Mouse (Mus musculus) stomach, embryonic 15.5 days (tissue): ENCODE data around the gene Tef. TPM values are rescaled to one million over a fixed set of nuclear protein-coding genes. Genes with fewer than 3 reads are reported as not detected.
A peak's percentile ranks its signal among the peaks of the same experiment; 100 is the strongest.

Experiments
- ATAC-seq: fragments of 200-750 bp; cut with Nextera tagmentation; 2 replicates; pipeline ENCODE4 v1.8.0; 2017; ENCODE audit warnings: low read depth, moderate number of reproducible peaks, moderate TSS enrichment; ENCODE audit not compliant: insufficient read depth, low FRiP score
- H3K27ac ChIP-seq: fragments of 300-500 bp; sonication (generic); 2 replicates; pipeline ENCODE4 v1.5.1; 2015; ENCODE audit warnings: mild to moderate bottlenecking, inconsistent platforms
- H3K27me3 ChIP-seq: fragments of 300-500 bp; sonication (generic); replicated peaks from 2 replicates; pipeline ENCODE4 v1.6.1; 2015; ENCODE audit warnings: inconsistent platforms
- H3K36me3 ChIP-seq: fragments of 300-500 bp; sonication (generic); 2 replicates; pipeline ENCODE4 v1.6.1; 2015; ENCODE audit warnings: inconsistent platforms
- H3K4me1 ChIP-seq: fragments of 300-500 bp; sonication (generic); 2 replicates; pipeline ENCODE4 v1.6.1; 2015; ENCODE audit warnings: inconsistent platforms
- H3K4me2 ChIP-seq: fragments of 300-500 bp; sonication (generic); 2 replicates; pipeline ENCODE4 v1.6.1; 2015; ENCODE audit warnings: mild to moderate bottlenecking, inconsistent platforms
- H3K4me3 ChIP-seq: fragments of 300-500 bp; sonication (generic); replicated peaks from 2 replicates; pipeline ENCODE4 v1.5.1; 2015; ENCODE audit warnings: inconsistent platforms
- H3K9ac ChIP-seq: fragments of 300-500 bp; sonication (generic); 2 replicates; pipeline ENCODE4 v1.6.1; 2015; ENCODE audit warnings: inconsistent platforms
- H3K9me3 ChIP-seq: fragments of 300-500 bp; sonication (generic); 2 replicates; pipeline ENCODE4 v1.6.1; 2016; ENCODE audit warnings: inconsistent platforms
- WGBS: fragments of 180-500 bp; shearing (Covaris S2); methylation state at CpG from one replicate; pipeline ENCODE4 v1.1.7; 2015; 5-methylcytosine and 5-hydroxymethylcytosine counted together
- polyA plus RNA-seq: library from polyadenylated mRNA; unstranded; fragments of >200 nt; fragmentation: Nextera tagmentation; extraction: Ambion mirVana; gene quantifications from 2 replicates; pipeline ENCODE4 v1.2.1, GENCODE M21; 2015

Gene Tef
- polyA plus RNA-seq, 1 experiment from 2014 or later = 24.1 TPM

- Histone ChIP-seq H3K36me3 (no peaks in the 10 kb centered on the region), H3K27me3 (no peaks in the 10 kb centered on the region), H3K4me2 (peak overlapping the region; percentile 83), H3K4me3 (peak overlapping the region; percentile 46), H3K9ac (peak overlapping the region; percentile 20; the same call in 1 of the 2 replicates), H3K9me3 (no peaks in the 10 kb centered on the region), H3K4me1 (peaks cover 35% of the 10 kb centered on the region), H3K27ac (peak overlapping the region; percentile 89)
- 9% methylated on average over 8 of the region's 8 CpGs for WGBS
- peak; percentile 7; the same call in 1 of the 2 replicates for ATAC-seq
These were observed 725 bp downstream of the Tef start for GRCm38 (mm10) chr15:81802941-81803351.

GRCm38 (mm10) chr15:81803425-81803951, 1.3 kb downstream of the Tef start:
- Histone ChIP-seq H3K9ac (no peak overlapping the region), H3K4me3 (peak overlapping the region; percentile 46), H3K27me3 (no peaks in the 10 kb centered on the region), H3K4me2 (peak overlapping the region; percentile 83), H3K36me3 (no peaks in the 10 kb centered on the region), H3K27ac (peak overlapping the region; percentile 89), H3K4me1 (peaks cover 35% of the 10 kb centered on the region), H3K9me3 (no peaks in the 10 kb centered on the region)
- WGBS = 54% methylated on average over 4 of the region's 4 CpGs
- no peak for ATAC-seq

- Histone ChIP-seq H3K27ac (no peak overlapping the region), H3K36me3 (no peaks in the 10 kb centered on the region), H3K27me3 (no peaks in the 10 kb centered on the region), H3K9ac (no peak overlapping the region), H3K4me3 (no peak overlapping the region), H3K9me3 (no peaks in the 10 kb centered on the region), H3K4me1 (peaks cover 36% of the 10 kb centered on the region), H3K4me2 (peak overlapping the region; percentile 83)
- WGBS = 41% methylated on average over 1 of the region's 1 CpGs
- ATAC-seq = no peak
These were observed 2.0 kb downstream of the Tef start for GRCm38 (mm10) chr15:81804172-81804571.

DNA sequence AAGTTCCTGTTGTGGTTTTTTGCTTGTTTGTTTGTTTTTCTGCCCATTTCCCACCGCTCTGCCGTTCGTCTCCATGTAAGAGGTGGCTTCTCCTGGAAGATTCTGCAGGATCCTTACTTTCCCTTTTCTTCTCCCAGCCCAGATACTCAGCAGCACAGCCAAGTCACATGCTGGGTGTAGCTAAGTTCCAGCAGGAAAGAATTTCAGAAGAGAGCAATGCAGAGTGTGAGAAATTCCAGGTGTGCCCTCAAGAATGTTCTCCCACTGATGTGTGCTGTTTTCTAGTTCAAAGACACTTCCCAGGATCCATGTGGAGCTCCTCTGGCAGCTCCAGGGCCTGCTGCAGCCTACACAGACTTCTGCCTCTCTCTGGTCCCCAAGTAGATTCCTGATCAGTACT, 2.7 kb downstream of the Tef start:
- Histone ChIP-seq H3K36me3 (no peaks in the 10 kb centered on the region), H3K9me3 (no peaks in the 10 kb centered on the region), H3K27ac (peak overlapping the region; percentile 2; the same call in 1 of the 2 replicates), H3K27me3 (no peaks in the 10 kb centered on the region), H3K4me3 (no peak overlapping the region), H3K9ac (no peak overlapping the region), H3K4me1 (peaks cover 38% of the 10 kb centered on the region), H3K4me2 (no peak overlapping the region)
- ATAC-seq = no peak
- 65% methylated on average over 3 of the region's 3 CpGs for WGBS

GRCm38 (mm10) chr15:81805624-81806023, 3.4 kb downstream of the Tef start:
- no peak overlapping the region for H3K4me2 ChIP-seq

GRCm38 (mm10) chr15:81806621-81807404, 4.6 kb downstream of the Tef start:
- no peak for ATAC-seq
- Histone ChIP-seq H3K27ac (no peak overlapping the region), H3K27me3 (no peaks in the 10 kb centered on the region), H3K9me3 (no peaks in the 10 kb centered on the region), H3K36me3 (no peaks in the 10 kb centered on the region), H3K4me3 (no peak overlapping the region), H3K9ac (no peak overlapping the region), H3K4me2 (no peak overlapping the region), H3K4me1 (peaks cover 37% of the 10 kb centered on the region)
- 85% methylated on average over 4 of the region's 4 CpGs for WGBS

More at GRCm38 (mm10) chr15:81805624-81806023, 3.4 kb downstream of the Tef start:
- no peaks in the 10 kb centered on the region for H3K9me3 ChIP-seq
- H3K36me3 ChIP-seq = no peaks in the 10 kb centered on the region
- H3K4me3 ChIP-seq = no peak overlapping the region
- ATAC-seq = no peak
- WGBS = 56% methylated on average over 6 of the region's 6 CpGs
- peak overlapping the region; percentile 2; the same call in 1 of the 2 replicates for H3K27ac ChIP-seq
- no peak overlapping the region for H3K9ac ChIP-seq
- H3K4me1 ChIP-seq = peaks cover 38% of the 10 kb centered on the region
- no peaks in the 10 kb centered on the region for H3K27me3 ChIP-seq

DNA sequence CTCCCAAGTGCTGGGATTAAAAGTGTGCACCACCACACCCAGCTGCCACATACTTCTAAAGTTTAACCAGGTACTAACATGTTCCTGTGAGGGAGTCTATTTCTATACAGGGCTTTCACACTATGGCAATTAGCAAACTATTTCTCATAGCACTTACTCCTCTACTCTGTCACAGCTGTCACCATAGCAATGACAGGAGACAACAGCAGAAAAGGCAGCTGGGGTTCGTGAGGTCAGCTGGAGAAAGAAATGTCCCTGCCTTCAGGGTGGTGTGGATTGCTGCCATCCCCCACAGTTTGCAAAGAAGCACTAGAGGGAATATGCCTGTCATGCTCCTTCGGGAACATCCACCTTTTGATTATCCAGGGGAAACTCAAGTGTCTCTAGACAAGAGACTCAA, 6.6 kb downstream of the Tef start:
- Histone ChIP-seq H3K4me2 (no peak overlapping the region), H3K36me3 (no peaks in the 10 kb centered on the region), H3K27me3 (no peaks in the 10 kb centered on the region), H3K27ac (no peak overlapping the region), H3K4me1 (peaks cover 27% of the 10 kb centered on the region), H3K9me3 (no peaks in the 10 kb centered on the region), H3K9ac (no peak overlapping the region), H3K4me3 (no peak overlapping the region)
- no peak for ATAC-seq
- WGBS = 74% methylated on average over 2 of the region's 2 CpGs

GRCm38 (mm10) chr15:81809550-81809949, 7.3 kb downstream of the Tef start:
- H3K27me3 ChIP-seq = no peaks in the 10 kb centered on the region
- H3K27ac ChIP-seq = peak overlapping the region; percentile 96
- H3K9ac ChIP-seq = no peak overlapping the region
- no peaks in the 10 kb centered on the region for H3K36me3 ChIP-seq
- ATAC-seq = no peak
- peak overlapping the region; percentile 72 for H3K4me2 ChIP-seq
- H3K9me3 ChIP-seq = no peaks in the 10 kb centered on the region
- H3K4me1 ChIP-seq = peaks cover 24% of the 10 kb centered on the region
- peak overlapping the region; percentile 80; the same call in 1 of the 2 replicates for H3K4me3 ChIP-seq
- WGBS = 16% methylated on average over 1 of the region's 1 CpGs

GRCm38 (mm10) chr15:81810150-81810549, 7.9 kb downstream of the Tef start:
- H3K9me3 ChIP-seq = no peaks in the 10 kb centered on the region
- ATAC-seq = peak; percentile 36; the same call in 1 of the 2 replicates
- 0 out of 2 replicates have a peak, but pooled peaks cover 1% of the 10 kb centered on the region for H3K36me3 ChIP-seq
- peaks cover 23% of the 10 kb centered on the region for H3K4me1 ChIP-seq
- peak overlapping the region; percentile 27; the same call in 1 of the 2 replicates for H3K9ac ChIP-seq
- H3K4me2 ChIP-seq = peak overlapping the region; percentile 72
- peak overlapping the region; percentile 96 for H3K27ac ChIP-seq
- no peaks in the 10 kb centered on the region for H3K27me3 ChIP-seq
- 1% methylated on average over 10 of the region's 10 CpGs for WGBS
- peak overlapping the region; percentile 80 for H3K4me3 ChIP-seq

GRCm38 (mm10) chr15:81810671-81811598, 8.7 kb downstream of the Tef start:
- Histone ChIP-seq H3K4me3 (peak overlapping the region; percentile 80), H3K36me3 (0 out of 2 replicates have a peak, but pooled peaks cover 6% of the 10 kb centered on the region), H3K27me3 (no peaks in the 10 kb centered on the region), H3K9me3 (no peaks in the 10 kb centered on the region), H3K4me1 (peaks cover 16% of the 10 kb centered on the region), H3K27ac (peak overlapping the region; percentile 96), H3K9ac (peak overlapping the region; percentile 73), H3K4me2 (peak overlapping the region; percentile 72)
- under 1% methylated on average over 88 of the region's 89 CpGs for WGBS
- peak; percentile 96 for ATAC-seq

GRCm38 (mm10) chr15:81811599-81811996, 9.4 kb downstream of the Tef start:
- H3K4me3 ChIP-seq = peak overlapping the region; percentile 80
- H3K27ac ChIP-seq = peak overlapping the region; percentile 82
- H3K9ac ChIP-seq = peak overlapping the region; percentile 73
- WGBS = 1% methylated on average over 23 of the region's 26 CpGs
- ATAC-seq = peak; percentile 5
- peaks cover 14% of the 10 kb centered on the region for H3K4me1 ChIP-seq
- peak overlapping the region; percentile 72 for H3K4me2 ChIP-seq
- no peaks in the 10 kb centered on the region for H3K9me3 ChIP-seq
- 0 out of 2 replicates have a peak, but pooled peaks cover 6% of the 10 kb centered on the region for H3K36me3 ChIP-seq
- no peaks in the 10 kb centered on the region for H3K27me3 ChIP-seq
